Mouse (Mus musculus): ENCODE measurements around the gene Smarcc1. TPM values are rescaled to one million over a fixed set of nuclear protein-coding genes. Genes with fewer than 3 reads are reported as not detected.

Smarcc1 gene
- polyA plus RNA-seq, 1 experiment from 2014 or later: 69.1 TPM

Small RNA genes within 50 kb of the gene (microRNA-seq; reads per million reads assigned to microRNA genes)
- 881 reads per million, percentile 71 among the genes with 10 or more reads in this experiment for gene Mir6236 (ENCODE audit: borderline number of aligned reads)

Other genes with a start within 250 kb of the Smarcc1 start
- gene Cdc25a, start 242.1 kb upstream of the Smarcc1 start, polyA plus RNA-seq (2014; fragmentation: Nextera tagmentation; extraction: Ambion mirVana): 39.8 and 42.5 TPM in 2 replicates
- 30.4 and 33.0 TPM in 2 replicates for gene Map4, start 186.2 kb upstream of the Smarcc1 start, polyA plus RNA-seq (2014; fragmentation: Nextera tagmentation; extraction: Ambion mirVana)
- 113 and 124 TPM in 2 replicates for gene Dhx30, start 122 bp downstream of the Smarcc1 start, polyA plus RNA-seq (2014; fragmentation: Nextera tagmentation; extraction: Ambion mirVana)
- gene Cspg5, start 126.1 kb downstream of the Smarcc1 start, polyA plus RNA-seq (2014; fragmentation: Nextera tagmentation; extraction: Ambion mirVana): 0.21 and 0.34 TPM in 2 replicates
- gene Elp6, start 187.5 kb downstream of the Smarcc1 start, polyA plus RNA-seq (2014; fragmentation: Nextera tagmentation; extraction: Ambion mirVana): 27.7 TPM in 2 replicates
- 32.9 and 36.7 TPM in 2 replicates for gene Scap, start 215.6 kb downstream of the Smarcc1 start, polyA plus RNA-seq (2014; fragmentation: Nextera tagmentation; extraction: Ambion mirVana)